Mouse (Mus musculus) erythroblast, embryonic 14.5 days (primary cell): ENCODE data around the gene Cd3g. TPM values are rescaled to one million over a fixed set of nuclear protein-coding genes. Genes with fewer than 3 reads are reported as not detected.

Source experiments
- H3K27me3 ChIP-seq: 2 replicates; pipeline ENCODE4 v1.6.1; 2012; ENCODE audit warnings: inconsistent platforms; ENCODE audit not compliant: control insufficient read depth
- H3K36me3 ChIP-seq: 2 replicates; pipeline ENCODE4 v1.6.1; 2012; ENCODE audit warnings: mild to moderate bottlenecking, inconsistent platforms; ENCODE audit not compliant: control insufficient read depth
- H3K4me1 ChIP-seq: 2 replicates; pipeline ENCODE4 v1.6.1; 2012; ENCODE audit warnings: inconsistent platforms; ENCODE audit not compliant: control insufficient read depth
- H3K4me3 ChIP-seq: replicated peaks from 2 replicates; pipeline ENCODE3; 2012; ENCODE audit warnings: moderate library complexity, mild to moderate bottlenecking, inconsistent platforms
- H3K9me3 ChIP-seq: 2 replicates; pipeline ENCODE4 v1.6.1; 2012; ENCODE audit warnings: low read length, inconsistent platforms, mixed read lengths; ENCODE audit not compliant: control insufficient read depth
- GATA1 ChIP-seq: IDR thresholded peaks from 2 replicates; pipeline ENCODE4 v1.6.1; 2012; ENCODE audit warnings: low read length, inconsistent platforms, mixed read lengths
- TAL1 ChIP-seq: IDR thresholded peaks from 3 replicates; pipeline ENCODE4 v1.6.1; 2012; ENCODE audit warnings: low read length, inconsistent platforms, mixed read lengths
- polyA plus RNA-seq: library from polyadenylated mRNA; stranded (reverse); fragments of >175 nt; gene quantifications from 2 replicates; pipeline ENCODE4 v1.2.3, GENCODE M21; 2012

Cd3g gene
- polyA plus RNA-seq, 1 experiment = not detected

- Histone ChIP-seq H3K4me3 (no peak overlapping the region), H3K36me3 (peaks cover 99% of the 10 kb centered on the region), H3K27me3 (no peaks in the 10 kb centered on the region), H3K9me3 (no peaks in the 10 kb centered on the region), H3K4me1 (no peaks in the 10 kb centered on the region)
- TF ChIP-seq GATA1 = no peak
Observed at GRCm38 (mm10) chr9:44946185-44946695, 34.0 kb downstream of the Cd3g start.

DNA sequence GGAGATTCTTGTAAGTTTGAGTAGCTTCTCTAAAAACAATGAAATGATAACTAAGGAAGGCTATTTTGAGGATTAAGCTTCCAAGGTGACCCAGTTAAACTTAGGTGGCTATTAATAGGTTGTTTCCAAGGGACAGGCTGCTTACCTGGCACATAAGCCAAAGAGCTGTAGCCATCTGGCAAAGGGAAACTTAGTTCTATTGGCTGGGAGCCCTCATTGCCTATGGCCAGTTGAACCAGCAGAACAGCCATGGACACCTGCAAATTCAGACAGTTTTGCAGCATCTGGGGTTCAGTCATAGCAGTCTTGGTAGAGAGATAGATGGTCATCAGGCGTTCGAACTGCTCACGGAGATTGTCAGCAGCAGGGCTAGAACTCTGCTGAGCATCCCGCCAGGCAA is 37.8 kb downstream of the Cd3g start:
- Histone ChIP-seq H3K9me3 (no peaks in the 10 kb centered on the region), H3K27me3 (no peaks in the 10 kb centered on the region), H3K36me3 (peaks cover 97% of the 10 kb centered on the region), H3K4me1 (no peaks in the 10 kb centered on the region), H3K4me3 (no peak overlapping the region)
- TF ChIP-seq GATA1 (no peak), TAL1 (no peak)

GRCm38 (mm10) chr9:44941756-44942155 is 38.5 kb downstream of the Cd3g start:
- Histone ChIP-seq H3K9me3 (no peaks in the 10 kb centered on the region), H3K4me1 (no peaks in the 10 kb centered on the region), H3K4me3 (no peak overlapping the region), H3K27me3 (no peaks in the 10 kb centered on the region), H3K36me3 (peaks cover 97% of the 10 kb centered on the region)
- TF ChIP-seq TAL1 = no peak
- no peak for TF ChIP-seq GATA1

DNA sequence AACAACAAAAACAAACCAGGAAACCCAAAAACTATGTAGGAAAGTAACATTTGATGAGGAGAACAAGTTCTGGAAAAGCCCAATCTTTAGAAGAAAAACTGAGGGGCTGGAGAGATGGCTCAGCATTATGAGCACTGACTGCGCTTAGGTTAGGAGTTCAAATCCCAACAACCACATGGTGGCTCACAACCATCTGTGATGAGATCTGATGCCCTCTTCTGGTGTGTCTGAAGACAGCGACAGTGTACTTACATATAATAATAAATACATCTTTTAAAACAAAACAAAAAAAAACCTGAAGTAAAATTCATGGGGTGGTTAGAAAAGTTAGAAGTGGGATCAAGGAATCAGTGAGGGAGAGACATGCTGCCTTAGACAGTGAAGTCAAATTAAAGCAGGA is 58.7 kb downstream of the Cd3g start:
- Histone ChIP-seq H3K4me1 (peaks cover 26% of the 10 kb centered on the region), H3K4me3 (peak overlapping the region; percentile 100), H3K27me3 (no peaks in the 10 kb centered on the region), H3K9me3 (no peaks in the 10 kb centered on the region), H3K36me3 (peaks cover 24% of the 10 kb centered on the region)
- TF ChIP-seq GATA1 = no peak
- no peak for TF ChIP-seq TAL1

- H3K9me3 ChIP-seq = no peaks in the 10 kb centered on the region
- no peaks in the 10 kb centered on the region for H3K27me3 ChIP-seq
- H3K4me1 ChIP-seq = peaks cover 26% of the 10 kb centered on the region
- peaks cover 21% of the 10 kb centered on the region for H3K36me3 ChIP-seq
- TF ChIP-seq GATA1 = no peak
- TF ChIP-seq TAL1 = no peak
- peak overlapping the region; percentile 100 for H3K4me3 ChIP-seq
Observed at GRCm38 (mm10) chr9:44921123-44921468, 59.1 kb downstream of the Cd3g start.

DNA sequence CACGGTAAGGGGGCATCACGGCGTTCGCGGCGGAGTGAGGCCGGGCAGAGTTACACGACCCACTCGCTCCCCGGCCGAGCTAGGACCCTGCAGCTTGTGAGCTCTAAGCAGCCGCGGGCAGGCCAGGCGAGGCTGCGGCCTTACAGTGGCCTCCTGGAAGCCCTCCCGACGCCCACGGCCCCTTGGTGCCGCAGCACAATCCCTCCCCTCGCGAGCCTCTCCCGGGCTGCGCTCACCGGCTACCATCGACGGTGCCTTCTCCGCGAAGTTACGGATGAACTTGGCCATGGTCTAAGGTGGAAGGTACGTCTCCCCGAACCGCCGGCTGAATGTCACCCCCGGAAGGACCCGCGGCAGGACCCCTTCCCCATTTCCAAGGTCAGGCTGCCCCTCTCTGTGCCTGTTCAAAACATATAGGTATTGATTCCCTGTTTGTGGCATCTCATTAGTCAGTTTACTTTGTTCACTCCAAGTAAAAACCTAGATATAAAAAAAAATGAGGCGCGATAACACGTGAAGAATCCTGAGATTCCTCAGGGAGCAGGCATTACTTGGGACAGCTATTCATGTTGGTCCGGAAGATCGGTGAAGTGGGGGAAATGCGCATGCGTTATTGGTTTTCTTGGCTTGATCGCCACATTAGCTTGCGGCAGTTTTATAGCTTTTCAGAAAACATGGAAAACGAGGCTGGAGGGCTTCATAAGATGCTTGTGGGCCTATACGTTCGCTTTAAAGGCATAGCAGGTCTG is 59.7 kb downstream of the Cd3g start, which contains the start of gene Atp5l:
Gene Atp5l, minus strand, starts transcription at position 369 of the 749 bp plus-strand sequence.
- H3K9me3 ChIP-seq = no peaks in the 10 kb centered on the region
- H3K4me1 ChIP-seq = peaks cover 26% of the 10 kb centered on the region
- peak within 1 kb of the TSS; percentile 100 for H3K4me3 ChIP-seq
- H3K27me3 ChIP-seq = no peaks in the 10 kb centered on the region
- TF ChIP-seq GATA1 (no peak), TAL1 (no peak)
- peaks cover 17% of the 10 kb centered on the region for H3K36me3 ChIP-seq

DNA sequence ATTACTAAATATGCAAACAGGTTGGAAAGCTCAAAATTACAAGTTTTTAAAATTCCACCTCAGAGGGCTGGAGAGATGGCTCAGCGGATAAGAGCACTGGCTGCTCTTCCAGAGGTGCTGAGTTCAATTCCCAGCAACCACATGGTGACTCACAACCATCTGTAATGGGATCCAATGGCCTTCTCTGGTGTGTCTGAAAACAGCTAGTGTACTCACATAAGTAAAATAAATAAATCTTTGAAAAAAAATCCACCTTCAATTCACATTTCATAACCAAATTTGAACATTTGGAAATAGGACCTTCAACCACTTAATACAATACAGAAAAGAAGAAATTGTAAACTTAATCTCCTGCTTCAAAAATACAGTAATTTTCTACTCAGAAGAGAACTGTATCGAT is 60.6 kb downstream of the Cd3g start:
- TF ChIP-seq TAL1 (no peak), GATA1 (peak; percentile 53; the same call in 1 of the 2 replicates)
- Histone ChIP-seq H3K9me3 (no peaks in the 10 kb centered on the region), H3K27me3 (no peaks in the 10 kb centered on the region), H3K36me3 (peaks cover 21% of the 10 kb centered on the region), H3K4me3 (peak overlapping the region; percentile 100), H3K4me1 (peaks cover 26% of the 10 kb centered on the region)

Other genes with a start within 250 kb of the Cd3g start
- gene Phldb1, start 245.2 kb downstream of the Cd3g start, polyA plus RNA-seq = 0.15 and 0.23 TPM in 2 replicates
- 0.33 and 0.52 TPM in 2 replicates for gene Arcn1, start 212.6 kb downstream of the Cd3g start, polyA plus RNA-seq
- 0.29 and 0.86 TPM in 2 replicates for gene Ift46, start 212.5 kb downstream of the Cd3g start, polyA plus RNA-seq
- 0.01 TPM in 1 of 2 replicates, not detected in the other for gene Tmem25, start 181.1 kb downstream of the Cd3g start, polyA plus RNA-seq
- gene Ttc36, start 177.4 kb downstream of the Cd3g start, polyA plus RNA-seq = 0.12 and 0.83 TPM in 2 replicates
- 0.29 and 0.38 TPM in 2 replicates for gene Kmt2a, start 99.1 kb downstream of the Cd3g start, polyA plus RNA-seq
- gene Atp5l, start 59.7 kb downstream of the Cd3g start, polyA plus RNA-seq = 7.2 and 8.5 TPM in 2 replicates
- gene Ube4a, start 14.8 kb downstream of the Cd3g start, polyA plus RNA-seq = 0.21 and 0.31 TPM in 2 replicates
- not detected in 2 replicates for gene Cd3d, start 1.4 kb upstream of the Cd3g start, polyA plus RNA-seq
- 0.02 TPM in 1 of 2 replicates, not detected in the other for gene Cd3e, start 29.2 kb upstream of the Cd3g start, polyA plus RNA-seq
- not detected in 2 replicates for gene Mpzl2, start 59.4 kb upstream of the Cd3g start, polyA plus RNA-seq
- gene Mpzl3, start 74.8 kb upstream of the Cd3g start, polyA plus RNA-seq = not detected in 2 replicates
- 0.03 TPM in 1 of 2 replicates, not detected in the other for gene Jaml, start 98.8 kb upstream of the Cd3g start, polyA plus RNA-seq
- not detected in 2 replicates for gene Scn2b, start 137.4 kb upstream of the Cd3g start, polyA plus RNA-seq
- not detected in 2 replicates for gene Scn4b, start 158.0 kb upstream of the Cd3g start, polyA plus RNA-seq
- gene BC049352, start 201.6 kb upstream of the Cd3g start, polyA plus RNA-seq = not detected in 2 replicates
- not detected in 2 replicates for gene Tmprss4, start 223.7 kb upstream of the Cd3g start, polyA plus RNA-seq